Mouse (Mus musculus): ENCODE results near the gene Gpr25. TPM values are rescaled to one million over a fixed set of nuclear protein-coding genes. Genes with fewer than 3 reads are reported as not detected.

The Gpr25 gene
- not detected in 2 replicates for polyA plus RNA-seq (2014; fragmentation: Nextera tagmentation; extraction: Ambion mirVana)

DNA sequence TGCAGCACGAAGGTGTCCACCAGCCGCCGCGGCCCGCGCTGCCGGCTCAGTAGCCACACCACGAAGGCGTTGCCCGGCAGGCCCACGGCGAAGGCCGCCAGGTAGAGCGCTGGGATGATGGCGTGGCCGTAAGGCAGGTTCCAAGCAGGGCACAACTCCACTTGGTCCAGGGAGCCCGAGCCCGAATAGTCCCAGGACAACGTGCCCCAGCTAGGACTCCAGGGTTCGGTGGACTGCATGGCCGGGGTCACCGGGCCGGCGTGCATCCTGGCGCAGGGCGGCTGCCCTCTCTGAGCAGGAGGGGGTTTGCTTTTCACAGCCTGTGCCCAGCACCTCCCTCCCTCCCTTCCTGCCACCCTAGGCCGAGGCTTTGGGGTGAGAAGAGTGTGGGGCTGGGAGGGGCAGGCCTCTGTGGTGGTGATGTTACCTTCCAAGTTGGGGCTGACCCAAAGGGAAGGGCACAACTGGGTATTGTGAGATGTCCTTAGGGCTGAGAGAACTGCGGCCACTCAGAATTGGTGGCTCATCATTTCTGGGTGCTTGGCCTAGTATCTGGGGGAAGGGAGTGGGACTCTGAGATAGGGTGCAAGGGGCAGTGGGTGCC is at the start of gene Gpr25:
Gene Gpr25, minus strand, starts transcription at position 239 of the 604 bp plus-strand sequence.
- Histone ChIP-seq H3K27ac (ENCODE audit: low read depth, low read length) (no peak within 1 kb of the TSS), H3K4me1 (replicated peaks; ENCODE audit: control insufficient read depth, insufficient read depth, low read length) (peaks cover 8% of the 10 kb centered on the region), H3K9me3 (ENCODE audit: control insufficient read depth, low read length) (no peaks in the 10 kb centered on the region), H3K36me3 (ENCODE audit: control insufficient read depth, insufficient read depth, low read length) (no peaks in the 10 kb centered on the region), H3K9ac (ENCODE audit: low read depth, low read length) (peak within 1 kb of the TSS; percentile 53), H3K27me3 (ENCODE audit: control insufficient read depth, insufficient read depth, low read length) (peaks cover 41% of the 10 kb centered on the region), H3K4me2 (replicated peaks; ENCODE audit: low read depth, low read length) (peak within 1 kb of the TSS; percentile 93), H3K4me3 (ENCODE audit: low read depth, low read length) (peak within 1 kb of the TSS; percentile 52)
- WGBS, result 5% methylated on average over 28 of the region's 28 CpGs
- DNase-seq (ENCODE audit: low spot score) (no peak), ATAC-seq (ENCODE audit: low FRiP score) (peak; percentile 58)

DNA sequence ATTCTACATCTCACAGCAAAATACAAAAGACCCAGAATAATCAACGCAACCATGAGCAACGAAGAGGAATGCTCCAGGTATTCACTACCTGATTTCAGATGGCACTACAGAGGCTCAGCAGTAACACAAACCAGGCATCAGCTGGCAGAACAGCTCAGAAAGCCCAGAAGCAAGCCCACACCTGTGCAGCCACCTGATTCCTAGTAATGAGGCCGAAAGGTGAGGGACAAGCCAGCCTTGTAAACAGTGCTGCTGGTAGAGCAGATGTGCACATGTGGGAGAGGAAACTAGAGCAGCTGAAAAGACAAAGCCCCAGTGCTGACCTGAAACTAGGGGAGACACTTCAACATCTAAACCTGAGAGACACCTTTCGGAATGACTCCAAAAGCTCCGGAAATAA is 48.5 kb upstream of the Gpr25 start:
- DNase-seq (ENCODE audit: low spot score) (no peak), ATAC-seq (ENCODE audit: low FRiP score) (no peak)
- Histone ChIP-seq H3K9me3 (ENCODE audit: control insufficient read depth, low read length) (no peaks in the 10 kb centered on the region), H3K4me3 (ENCODE audit: low read depth, low read length) (no peak overlapping the region), H3K9ac (ENCODE audit: low read depth, low read length) (no peak overlapping the region), H3K36me3 (ENCODE audit: control insufficient read depth, insufficient read depth, low read length) (no peaks in the 10 kb centered on the region), H3K4me1 (replicated peaks; ENCODE audit: control insufficient read depth, insufficient read depth, low read length) (no peaks in the 10 kb centered on the region), H3K27me3 (ENCODE audit: control insufficient read depth, insufficient read depth, low read length) (no peaks in the 10 kb centered on the region), H3K4me2 (replicated peaks; ENCODE audit: low read depth, low read length) (no peak overlapping the region), H3K27ac (ENCODE audit: low read depth, low read length) (no peak overlapping the region)
- WGBS, result 93% methylated on average over 5 of the region's 5 CpGs

- ATAC-seq (ENCODE audit: low FRiP score) (no peak), DNase-seq (ENCODE audit: low spot score) (no peak)
- Histone ChIP-seq H3K9me3 (ENCODE audit: control insufficient read depth, low read length) (no peaks in the 10 kb centered on the region), H3K4me2 (replicated peaks; ENCODE audit: low read depth, low read length) (no peak overlapping the region), H3K36me3 (ENCODE audit: control insufficient read depth, insufficient read depth, low read length) (no peaks in the 10 kb centered on the region), H3K4me1 (replicated peaks; ENCODE audit: control insufficient read depth, insufficient read depth, low read length) (no peaks in the 10 kb centered on the region), H3K27me3 (ENCODE audit: control insufficient read depth, insufficient read depth, low read length) (no peaks in the 10 kb centered on the region), H3K9ac (ENCODE audit: low read depth, low read length) (no peak overlapping the region), H3K4me3 (ENCODE audit: low read depth, low read length) (no peak overlapping the region), H3K27ac (ENCODE audit: low read depth, low read length) (no peak overlapping the region)
- WGBS, result 82% methylated on average over 3 of the region's 3 CpGs
Observed at GRCm38 (mm10) chr1:136306424-136306823, 45.8 kb upstream of the Gpr25 start.

DNA sequence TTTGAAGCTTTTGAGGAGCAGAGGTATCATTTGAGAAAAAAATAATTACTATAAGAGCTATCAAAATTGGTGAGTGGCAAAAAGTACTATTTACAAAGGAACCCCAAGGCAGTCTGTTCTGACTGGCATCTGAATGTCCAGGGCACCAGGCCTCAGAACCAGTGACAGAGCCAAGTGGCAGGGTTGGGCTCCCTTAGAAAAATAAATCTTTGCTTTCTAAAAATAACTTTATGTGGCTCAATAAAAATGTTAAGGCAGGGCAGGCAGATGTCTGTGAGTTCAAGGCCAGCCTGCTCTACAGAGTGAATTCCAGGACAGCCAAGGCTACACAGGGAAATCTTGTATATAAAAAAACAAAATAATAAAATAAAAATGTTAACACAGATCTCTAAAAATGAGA is 33.3 kb upstream of the Gpr25 start:
- Histone ChIP-seq H3K27ac (ENCODE audit: low read depth, low read length) (no peak overlapping the region), H3K4me2 (replicated peaks; ENCODE audit: low read depth, low read length) (no peak overlapping the region), H3K36me3 (ENCODE audit: control insufficient read depth, insufficient read depth, low read length) (peaks cover 2% of the 10 kb centered on the region; the same call in 1 of the 2 replicates), H3K27me3 (ENCODE audit: control insufficient read depth, insufficient read depth, low read length) (no peaks in the 10 kb centered on the region), H3K9me3 (ENCODE audit: control insufficient read depth, low read length) (no peaks in the 10 kb centered on the region), H3K9ac (ENCODE audit: low read depth, low read length) (no peak overlapping the region), H3K4me3 (ENCODE audit: low read depth, low read length) (no peak overlapping the region), H3K4me1 (replicated peaks; ENCODE audit: control insufficient read depth, insufficient read depth, low read length) (no peaks in the 10 kb centered on the region)
- ATAC-seq (ENCODE audit: low FRiP score), result no peak
- no peak for DNase-seq (ENCODE audit: low spot score)

DNA sequence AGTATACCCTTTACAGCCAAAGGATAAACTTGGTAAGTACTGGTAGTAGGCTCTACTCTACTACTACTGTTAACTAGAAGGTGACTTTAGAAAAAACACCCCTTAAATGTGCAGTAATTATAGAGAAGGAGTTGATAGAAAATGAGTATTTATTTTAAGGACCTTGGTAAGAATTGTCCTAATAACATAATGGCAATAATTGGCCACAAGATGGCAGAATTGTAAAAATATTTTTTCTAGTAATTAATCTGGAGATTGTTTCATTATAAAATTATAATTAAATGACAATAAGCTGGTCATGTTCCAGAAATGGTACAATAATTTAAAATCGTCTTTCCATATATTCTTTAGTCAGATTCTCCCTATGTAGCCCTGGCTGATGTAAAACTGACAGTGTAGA is 29.1 kb upstream of the Gpr25 start:
- no peak overlapping the region for H3K27ac ChIP-seq (ENCODE audit: low read depth, low read length)
- DNase-seq (ENCODE audit: low spot score), result no peak

DNA sequence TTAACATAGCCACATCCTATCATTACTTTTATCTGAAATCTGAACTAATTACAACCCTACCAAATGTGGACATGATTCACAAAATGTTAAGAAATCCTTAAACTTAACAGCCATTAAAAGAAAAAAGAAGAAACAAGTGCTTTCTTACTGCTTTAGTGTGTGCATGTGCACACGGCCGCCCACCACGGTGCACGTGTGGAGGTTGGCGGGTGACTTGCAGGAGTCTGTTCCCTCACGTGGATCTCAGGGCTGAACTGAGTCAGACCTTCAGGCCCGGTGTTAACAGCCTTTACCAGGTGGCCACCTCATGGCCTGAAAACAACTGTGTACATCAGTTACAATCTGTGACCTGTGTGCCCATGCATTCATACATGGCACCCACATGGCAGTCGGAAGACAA is 16.7 kb upstream of the Gpr25 start:
- H3K36me3 ChIP-seq (ENCODE audit: control insufficient read depth, insufficient read depth, low read length), result peaks cover 17% of the 10 kb centered on the region
- no peak overlapping the region for H3K4me3 ChIP-seq (ENCODE audit: low read depth, low read length)
- ATAC-seq (ENCODE audit: low FRiP score) (no peak), DNase-seq (ENCODE audit: low spot score) (no peak)
- H3K9me3 ChIP-seq (ENCODE audit: control insufficient read depth, low read length), result no peaks in the 10 kb centered on the region
- no peak overlapping the region for H3K27ac ChIP-seq (ENCODE audit: low read depth, low read length)
- no peaks in the 10 kb centered on the region for H3K27me3 ChIP-seq (ENCODE audit: control insufficient read depth, insufficient read depth, low read length)
- no peak overlapping the region for H3K4me2 ChIP-seq (replicated peaks; ENCODE audit: low read depth, low read length)
- WGBS, result 92% methylated on average over 8 of the region's 8 CpGs
- no peak overlapping the region for H3K9ac ChIP-seq (ENCODE audit: low read depth, low read length)
- H3K4me1 ChIP-seq (replicated peaks; ENCODE audit: control insufficient read depth, insufficient read depth, low read length), result no peaks in the 10 kb centered on the region

More for the DNA sequence above, 29.1 kb upstream of the Gpr25 start:
- Histone ChIP-seq H3K4me2 (replicated peaks; ENCODE audit: low read depth, low read length) (no peak overlapping the region), H3K9me3 (ENCODE audit: control insufficient read depth, low read length) (no peaks in the 10 kb centered on the region), H3K4me3 (ENCODE audit: low read depth, low read length) (no peak overlapping the region), H3K27me3 (ENCODE audit: control insufficient read depth, insufficient read depth, low read length) (no peaks in the 10 kb centered on the region), H3K9ac (ENCODE audit: low read depth, low read length) (no peak overlapping the region), H3K36me3 (ENCODE audit: control insufficient read depth, insufficient read depth, low read length) (peaks cover 2% of the 10 kb centered on the region; the same call in 1 of the 2 replicates), H3K4me1 (replicated peaks; ENCODE audit: control insufficient read depth, insufficient read depth, low read length) (no peaks in the 10 kb centered on the region)
- ATAC-seq (ENCODE audit: low FRiP score), result no peak
- 84% methylated on average over 1 of the region's 1 CpGs for WGBS

- ATAC-seq (ENCODE audit: low FRiP score), result no peak
- Histone ChIP-seq H3K27ac (ENCODE audit: low read depth, low read length) (no peak overlapping the region), H3K36me3 (ENCODE audit: control insufficient read depth, insufficient read depth, low read length) (peaks cover 5% of the 10 kb centered on the region; the same call in 1 of the 2 replicates), H3K9me3 (ENCODE audit: control insufficient read depth, low read length) (no peaks in the 10 kb centered on the region), H3K4me1 (replicated peaks; ENCODE audit: control insufficient read depth, insufficient read depth, low read length) (no peaks in the 10 kb centered on the region), H3K9ac (ENCODE audit: low read depth, low read length) (no peak overlapping the region), H3K4me3 (ENCODE audit: low read depth, low read length) (no peak overlapping the region), H3K4me2 (replicated peaks; ENCODE audit: low read depth, low read length) (no peak overlapping the region), H3K27me3 (ENCODE audit: control insufficient read depth, insufficient read depth, low read length) (no peaks in the 10 kb centered on the region)
- no peak for DNase-seq (ENCODE audit: low spot score)
- 77% methylated on average over 7 of the region's 7 CpGs for WGBS
Observed at GRCm38 (mm10) chr1:136268224-136268623, 7.6 kb upstream of the Gpr25 start.

GRCm38 (mm10) chr1:136266127-136266526 is 5.5 kb upstream of the Gpr25 start:
- Histone ChIP-seq H3K4me1 (replicated peaks; ENCODE audit: control insufficient read depth, insufficient read depth, low read length) (no peaks in the 10 kb centered on the region), H3K4me3 (ENCODE audit: low read depth, low read length) (no peak overlapping the region), H3K27me3 (ENCODE audit: control insufficient read depth, insufficient read depth, low read length) (peaks cover 9% of the 10 kb centered on the region), H3K9ac (ENCODE audit: low read depth, low read length) (no peak overlapping the region), H3K27ac (ENCODE audit: low read depth, low read length) (no peak overlapping the region), H3K4me2 (replicated peaks; ENCODE audit: low read depth, low read length) (no peak overlapping the region), H3K36me3 (ENCODE audit: control insufficient read depth, insufficient read depth, low read length) (peaks cover 2% of the 10 kb centered on the region; the same call in 1 of the 2 replicates), H3K9me3 (ENCODE audit: control insufficient read depth, low read length) (no peaks in the 10 kb centered on the region)
- no peak for DNase-seq (ENCODE audit: low spot score)
- 78% methylated on average over 6 of the region's 6 CpGs for WGBS
- ATAC-seq (ENCODE audit: low FRiP score), result no peak

DNA sequence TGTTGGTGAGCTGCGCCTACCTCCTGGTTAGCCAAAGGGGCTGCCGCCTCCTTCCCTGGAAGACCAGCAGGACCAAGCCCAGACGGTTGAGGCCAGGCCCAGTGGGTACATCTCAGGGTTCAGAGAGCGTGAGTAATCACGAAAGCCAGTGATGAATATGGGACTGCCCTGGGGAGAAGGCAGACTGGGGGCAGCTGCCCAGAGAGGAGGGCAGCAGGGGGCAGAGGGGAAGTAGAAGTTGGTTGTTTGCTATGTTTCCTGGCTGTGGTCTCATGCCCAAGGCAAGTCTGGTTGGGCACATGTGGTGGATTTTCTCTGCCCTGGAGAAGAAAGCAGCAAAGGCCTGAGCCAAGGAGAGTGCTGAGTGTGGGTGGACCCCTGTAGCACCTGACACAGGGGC is 2.7 kb upstream of the Gpr25 start:
- 0 out of 2 replicates have a peak, but pooled peaks cover 2% of the 10 kb centered on the region for H3K36me3 ChIP-seq (ENCODE audit: control insufficient read depth, insufficient read depth, low read length)
- no peak overlapping the region for H3K27ac ChIP-seq (ENCODE audit: low read depth, low read length)
- ATAC-seq (ENCODE audit: low FRiP score) (no peak), DNase-seq (ENCODE audit: low spot score) (no peak)
- no peak overlapping the region for H3K4me2 ChIP-seq (replicated peaks; ENCODE audit: low read depth, low read length)
- H3K9ac ChIP-seq (ENCODE audit: low read depth, low read length), result no peak overlapping the region
- H3K4me3 ChIP-seq (ENCODE audit: low read depth, low read length), result no peak overlapping the region
- H3K27me3 ChIP-seq (ENCODE audit: control insufficient read depth, insufficient read depth, low read length), result peaks cover 36% of the 10 kb centered on the region
- WGBS, result 80% methylated on average over 5 of the region's 5 CpGs
- H3K4me1 ChIP-seq (replicated peaks; ENCODE audit: control insufficient read depth, insufficient read depth, low read length), result peaks cover 8% of the 10 kb centered on the region
- no peaks in the 10 kb centered on the region for H3K9me3 ChIP-seq (ENCODE audit: control insufficient read depth, low read length)
